Mouse (Mus musculus) B cell, adult 67 days (primary cell): ENCODE data around the gene Srl. TPM values are rescaled to one million over a fixed set of nuclear protein-coding genes. Genes with fewer than 3 reads are reported as not detected.

Source experiments
- total RNA-seq, 2 experiments: library from RNA; stranded (reverse); gene quantifications; 4 replicates each; pipeline ENCODE4 v1.2.4; 2023

The Srl gene
- total RNA-seq: 1 to 10 TPM; 1.5 to 1.8 TPM

GRCm38 (mm10) chr16:4541501-4542198 is at the start of gene Srl:
TSS of gene Srl (minus strand) at chr16:4541816.

GRCm38 (mm10) chr16:4559715-4560144 is 18.1 kb upstream of the Srl start, which contains the start of gene Tfap4:
TSS of gene Tfap4 (minus strand) at chr16:4559854.

Other genes with a start within 250 kb of the Srl start
- gene Adcy9, start 121.3 kb downstream of the Srl start, total RNA-seq: 1 to 10 TPM; 4.4 TPM
- 10 to 100 TPM; 10.2 to 15.1 TPM for gene Tfap4, start 18.0 kb upstream of the Srl start, total RNA-seq
- not detected for gene Glis2, start 52.9 kb upstream of the Srl start, total RNA-seq
- gene Pam16, start 83.2 kb upstream of the Srl start, total RNA-seq: 10 to 100 TPM; 31.4 to 60.2 TPM
- under 1 TPM; 0.32 to 0.33 TPM for gene Vasn, start 98.1 kb upstream of the Srl start, total RNA-seq
- 10 to 100 TPM; 36.5 to 39.7 TPM for gene Dnaja3, start 98.2 kb upstream of the Srl start, total RNA-seq
- 100 to 1,000 TPM; 236 to 237 TPM for gene Coro7, start 138.0 kb upstream of the Srl start, total RNA-seq
- gene Nmral1, start 177.5 kb upstream of the Srl start, total RNA-seq: 10 to 100 TPM in 1 of 2 experiments, 1 to 10 TPM in 1; 9.2 to 14.8 TPM
- gene Hmox2, start 184.5 kb upstream of the Srl start, total RNA-seq: 10 to 100 TPM; 54.1 to 58.2 TPM
- gene Cdip1, start 248.5 kb upstream of the Srl start, total RNA-seq: 10 to 100 TPM; 57.1 to 65.3 TPM